Mouse (Mus musculus) hindbrain, embryonic 14.5 days (tissue): ENCODE measurements around the gene Scgb1a1. TPM values are rescaled to one million over a fixed set of nuclear protein-coding genes. Genes with fewer than 3 reads are reported as not detected.
A peak's percentile ranks its signal among the peaks of the same experiment; 100 is the strongest.

Source experiments
- ATAC-seq: fragments of 200-750 bp; cut with Nextera tagmentation; 2 replicates; pipeline ENCODE4 v1.8.0; 2017; ENCODE audit warnings: moderate number of reproducible peaks, mild to moderate bottlenecking, moderate TSS enrichment, moderate library complexity; ENCODE audit not compliant: low FRiP score
- DNase-seq: peaks from one replicate; pipeline ENCODE4 v3.0.0-alpha.2; 2015; ENCODE audit warnings: low spot score
- H3K27ac ChIP-seq: fragments of 300-500 bp; sonication (generic); 2 replicates; pipeline ENCODE4 v1.5.1; 2014; ENCODE audit warnings: mild to moderate bottlenecking, moderate library complexity
- H3K27me3 ChIP-seq: fragments of 300-500 bp; sonication (generic); 2 replicates; pipeline ENCODE4 v1.6.1; 2014; ENCODE audit warnings: mild to moderate bottlenecking, low read length, mixed read lengths; ENCODE audit not compliant: control insufficient read depth, insufficient read depth
- H3K36me3 ChIP-seq: fragments of 300-500 bp; sonication (generic); replicated peaks from 2 replicates; pipeline ENCODE4 v1.6.1; 2014; ENCODE audit not compliant: control insufficient read depth, insufficient read depth
- H3K4me1 ChIP-seq: fragments of 300-500 bp; sonication (generic); replicated peaks from 2 replicates; pipeline ENCODE4 v1.6.1; 2014; ENCODE audit warnings: antibody characterized with exemption, low read length, mixed read lengths; ENCODE audit not compliant: control insufficient read depth, insufficient read depth
- H3K4me2 ChIP-seq: fragments of 300-500 bp; sonication (generic); replicated peaks from 2 replicates; pipeline ENCODE4 v1.6.1; 2014; ENCODE audit warnings: mild to moderate bottlenecking, moderate library complexity
- H3K4me3 ChIP-seq: fragments of 300-500 bp; sonication (generic); replicated peaks from 2 replicates; pipeline ENCODE4 v1.5.1; 2014; ENCODE audit warnings: mild to moderate bottlenecking, low read length
- H3K9ac ChIP-seq: fragments of 300-500 bp; sonication (generic); 2 replicates; pipeline ENCODE4 v1.6.1; 2014
- H3K9me3 ChIP-seq: fragments of 300-500 bp; sonication (generic); 2 replicates; pipeline ENCODE4 v1.6.1; 2016; ENCODE audit warnings: low read length; ENCODE audit not compliant: control insufficient read depth
- WGBS: fragments of 180-500 bp; shearing (Covaris S2); extraction: QIAGEN DNeasy Blood & Tissue Kit; methylation state at CpG from one replicate; pipeline ENCODE4 v1.1.7; 2014; 5-methylcytosine and 5-hydroxymethylcytosine counted together
- polyA plus RNA-seq: library from polyadenylated mRNA; unstranded; fragments of >200 nt; fragmentation: Nextera tagmentation; extraction: Ambion mirVana; gene quantifications from 2 replicates; pipeline ENCODE4 v1.2.1, GENCODE M21; 2014

The Scgb1a1 gene
- polyA plus RNA-seq, 1 experiment from 2014 or later: not detected

- Histone ChIP-seq H3K9ac (no peak overlapping the region), H3K36me3 (no peaks in the 10 kb centered on the region), H3K4me3 (no peak overlapping the region), H3K9me3 (no peaks in the 10 kb centered on the region), H3K4me2 (no peak overlapping the region), H3K27ac (no peak overlapping the region), H3K4me1 (peaks cover 20% of the 10 kb centered on the region), H3K27me3 (no peaks in the 10 kb centered on the region)
- ATAC-seq: no peak
- DNase-seq: no peak
- 82% methylated on average over 12 of the region's 12 CpGs for WGBS
Measured at GRCm38 (mm10) chr19:9073776-9074411, 13.9 kb downstream of the Scgb1a1 start.

GRCm38 (mm10) chr19:9072157-9072530 lies 15.6 kb downstream of the Scgb1a1 start:
- peaks cover 20% of the 10 kb centered on the region for H3K4me1 ChIP-seq
- no peak for ATAC-seq
- H3K36me3 ChIP-seq: no peaks in the 10 kb centered on the region
- WGBS: 78% methylated on average over 2 of the region's 2 CpGs
- no peak for DNase-seq
- H3K27me3 ChIP-seq: no peaks in the 10 kb centered on the region
- no peaks in the 10 kb centered on the region for H3K9me3 ChIP-seq
- H3K4me2 ChIP-seq: no peak overlapping the region
- H3K27ac ChIP-seq: 0 out of 2 replicates have a peak overlapping the region, but pooled peaks have one; percentile 36
- H3K4me3 ChIP-seq: no peak overlapping the region
- H3K9ac ChIP-seq: no peak overlapping the region

- Histone ChIP-seq H3K27ac (0 out of 2 replicates have a peak overlapping the region, but pooled peaks have one; percentile 36), H3K27me3 (no peaks in the 10 kb centered on the region), H3K4me2 (no peak overlapping the region), H3K4me1 (peaks cover 22% of the 10 kb centered on the region), H3K36me3 (no peaks in the 10 kb centered on the region), H3K9me3 (no peaks in the 10 kb centered on the region), H3K4me3 (no peak overlapping the region), H3K9ac (no peak overlapping the region)
- 27% methylated on average over 7 of the region's 7 CpGs for WGBS
- peak; percentile 66; the same call in 1 of the 2 replicates for ATAC-seq
- DNase-seq: peak; percentile 59
Measured at GRCm38 (mm10) chr19:9071456-9072156, 16.2 kb downstream of the Scgb1a1 start.

GRCm38 (mm10) chr19:9070316-9070715 lies 17.4 kb downstream of the Scgb1a1 start:
- Histone ChIP-seq H3K36me3 (no peaks in the 10 kb centered on the region), H3K4me1 (peaks cover 26% of the 10 kb centered on the region), H3K27me3 (no peaks in the 10 kb centered on the region), H3K4me3 (no peak overlapping the region), H3K9me3 (no peaks in the 10 kb centered on the region), H3K4me2 (no peak overlapping the region), H3K9ac (no peak overlapping the region), H3K27ac (no peak overlapping the region; the same call in 1 of the 2 replicates)
- DNase-seq (no peak), ATAC-seq (no peak)
- WGBS: 90% methylated on average over 2 of the region's 2 CpGs

- Histone ChIP-seq H3K4me3 (no peak overlapping the region), H3K4me1 (peaks cover 26% of the 10 kb centered on the region), H3K4me2 (no peak overlapping the region), H3K9me3 (no peaks in the 10 kb centered on the region), H3K36me3 (no peaks in the 10 kb centered on the region), H3K9ac (no peak overlapping the region), H3K27ac (no peak overlapping the region), H3K27me3 (no peaks in the 10 kb centered on the region)
- no peak for ATAC-seq
- 63% methylated on average over 8 of the region's 8 CpGs for WGBS
- peak; percentile 55 for DNase-seq
Measured at GRCm38 (mm10) chr19:9069687-9070307, 18.0 kb downstream of the Scgb1a1 start.

GRCm38 (mm10) chr19:9067292-9067691 lies 20.5 kb downstream of the Scgb1a1 start:
- Histone ChIP-seq H3K9ac (no peak overlapping the region), H3K27ac (no peak overlapping the region), H3K4me2 (no peak overlapping the region), H3K36me3 (no peaks in the 10 kb centered on the region), H3K4me3 (no peak overlapping the region), H3K27me3 (no peaks in the 10 kb centered on the region), H3K4me1 (peaks cover 26% of the 10 kb centered on the region), H3K9me3 (no peaks in the 10 kb centered on the region)
- no peak for ATAC-seq
- 80% methylated on average over 5 of the region's 5 CpGs for WGBS
- no peak for DNase-seq

GRCm38 (mm10) chr19:9065621-9066561 lies 21.9 kb downstream of the Scgb1a1 start:
- Histone ChIP-seq H3K9me3 (no peaks in the 10 kb centered on the region), H3K4me2 (no peak overlapping the region), H3K4me1 (peaks cover 14% of the 10 kb centered on the region), H3K4me3 (no peak overlapping the region), H3K9ac (no peak overlapping the region), H3K36me3 (no peaks in the 10 kb centered on the region), H3K27ac (peak overlapping the region; percentile 68), H3K27me3 (no peaks in the 10 kb centered on the region)
- WGBS: 61% methylated on average over 9 of the region's 9 CpGs
- peak; percentile 81; the same call in 1 of the 2 replicates for ATAC-seq
- DNase-seq: peak; percentile 59

- Histone ChIP-seq H3K4me2 (no peak overlapping the region), H3K36me3 (no peaks in the 10 kb centered on the region), H3K27me3 (no peaks in the 10 kb centered on the region), H3K4me1 (peaks cover 5% of the 10 kb centered on the region), H3K9me3 (no peaks in the 10 kb centered on the region), H3K9ac (no peak overlapping the region), H3K4me3 (no peak overlapping the region), H3K27ac (no peak overlapping the region)
- WGBS: 82% methylated on average over 3 of the region's 3 CpGs
- no peak for DNase-seq
- no peak for ATAC-seq
Measured at GRCm38 (mm10) chr19:9063831-9064230, 23.9 kb downstream of the Scgb1a1 start.
